Mouse (Mus musculus): Measurements from ENCODE around the gene Naa35.

DNA sequence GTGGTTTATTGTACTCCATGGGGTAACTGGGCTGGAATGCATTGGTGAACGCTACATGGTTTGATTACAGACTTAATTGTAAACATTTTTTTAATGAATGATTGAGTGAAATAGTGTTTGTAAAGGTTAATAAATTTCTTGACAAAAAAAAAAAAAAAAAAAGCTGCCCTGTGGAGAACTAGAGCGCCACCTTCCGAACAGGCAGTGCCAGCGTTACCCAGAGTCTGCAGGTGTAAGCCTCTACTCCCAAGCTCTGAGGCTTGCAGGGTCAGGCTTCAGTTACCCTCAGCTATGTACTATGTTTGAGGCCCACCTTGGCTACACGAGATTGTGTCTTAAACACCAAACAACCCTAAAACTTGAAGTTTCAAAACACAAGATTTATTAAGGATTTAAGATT, 49.6 kb downstream of the Naa35 start:
- TF ChIP-seq ZC3H11A (IDR thresholded peaks at IDR 0.05; ENCODE audit: borderline replicate concordance, low read depth, low read length) (no peak), MAFK (IDR thresholded peaks at IDR 0.05; ENCODE audit: insufficient read depth, low read depth, low read length) (no peak), HCFC1 (IDR thresholded peaks at IDR 0.05; ENCODE audit: borderline replicate concordance, insufficient read depth, low read length) (no peak), CHD2 (IDR thresholded peaks at IDR 0.05; ENCODE audit: low read depth, low read length) (no peak)

All from ES-E14 (cell line).